Mouse (Mus musculus): ENCODE results near the gene Bpgm. TPM values are rescaled to one million over a fixed set of nuclear protein-coding genes. Genes with fewer than 3 reads are reported as not detected.

Bpgm gene
- total and polyA plus RNA-seq, 3 experiments, result 4.9 to 28.6 (median 14.5) TPM

DNA sequence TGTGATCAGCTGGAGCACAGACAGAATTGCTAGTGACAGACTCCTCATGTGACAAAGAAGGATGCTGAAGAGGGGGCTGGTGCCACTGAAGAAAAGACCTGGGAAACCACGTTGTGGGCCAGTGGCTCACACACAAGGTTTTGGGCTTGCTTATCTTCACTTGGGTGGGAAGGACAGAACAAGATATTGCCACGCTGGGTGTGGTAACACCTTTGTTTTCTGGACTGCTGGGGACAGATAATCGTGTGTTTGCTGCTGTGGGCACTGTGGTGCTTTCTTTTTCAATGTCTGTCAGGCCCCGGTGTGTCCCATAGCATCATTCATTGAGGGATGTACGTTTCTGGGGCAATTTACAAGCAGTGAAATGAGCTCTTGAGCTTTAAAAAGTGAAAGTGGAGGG, 41.7 kb downstream of the Bpgm start:
- ATAC-seq (ENCODE audit: extremely low read depth, insufficient number of reproducible peaks, low FRiP score, poor library complexity, severe bottlenecking), result peak; percentile 22; the same call in 1 of the 2 replicates
- TF ChIP-seq GATA2 (IDR thresholded peaks at IDR 0.05; ENCODE audit: borderline replicate concordance, low read depth, low read length), result no peak
- TF ChIP-seq GATA1 (IDR thresholded peaks at IDR 0.05; ENCODE audit: borderline replicate concordance, low read length), result no peak
- TF ChIP-seq CTCF (IDR thresholded peaks at IDR 0.05; ENCODE audit: low read depth, low read length), result no peak
- TF ChIP-seq TAL1 (conservative IDR thresholded peaks at IDR 0.05; ENCODE audit: low read depth, low read length), result no peak
- TF ChIP-seq POLR2AphosphoS5 (IDR thresholded peaks at IDR 0.05; ENCODE audit: insufficient replicate concordance, low read depth, low read length), result no peak
- H3K36me3 ChIP-seq (replicated peaks), result no peaks in the 10 kb centered on the region
- H3K27me3 ChIP-seq (ENCODE audit: insufficient read depth, low read length), result peaks cover 42% of the 10 kb centered on the region
- no peaks in the 10 kb centered on the region for H3K9me3 ChIP-seq (replicated peaks)
- peaks cover 20% of the 10 kb centered on the region for H3K4me1 ChIP-seq (ENCODE audit: insufficient read depth, low read depth, low read length)
- DNase-seq (ENCODE audit: low spot score), result no peak
- H3K4me3 ChIP-seq (ENCODE audit: low read depth, low read length), result peak overlapping the region; percentile 8; the same call in 1 of the 2 replicates

DNA sequence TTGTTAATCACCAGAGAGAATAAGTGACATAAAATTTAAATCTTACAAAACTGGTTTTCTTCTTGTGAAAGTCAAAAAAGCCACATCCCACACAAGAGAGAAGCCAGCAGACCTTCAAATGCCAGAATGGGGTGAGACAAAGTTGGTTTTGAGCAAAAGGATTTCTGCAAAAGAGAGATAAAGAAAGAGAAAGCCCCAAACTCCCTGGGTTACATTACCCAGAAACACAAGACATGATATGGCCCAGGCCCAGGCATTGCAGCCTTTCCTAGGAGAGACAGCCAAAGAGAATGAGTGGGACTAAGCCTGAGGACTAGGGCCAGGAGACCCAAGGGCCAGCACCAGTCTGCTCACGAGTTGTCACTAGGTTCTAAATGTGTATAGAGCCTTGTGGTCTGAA, 43.1 kb downstream of the Bpgm start:
- peaks cover 48% of the 10 kb centered on the region for H3K27me3 ChIP-seq (ENCODE audit: insufficient read depth, low read length)
- DNase-seq (ENCODE audit: low spot score) (no peak), ATAC-seq (ENCODE audit: extremely low read depth, insufficient number of reproducible peaks, low FRiP score, poor library complexity, severe bottlenecking) (no peak)
- TF ChIP-seq POLR2AphosphoS5 (IDR thresholded peaks at IDR 0.05; ENCODE audit: insufficient replicate concordance, low read depth, low read length), result no peak
- no peak for TF ChIP-seq CTCF (IDR thresholded peaks at IDR 0.05; ENCODE audit: low read depth, low read length)
- no peak for TF ChIP-seq GATA2 (IDR thresholded peaks at IDR 0.05; ENCODE audit: borderline replicate concordance, low read depth, low read length)
- TF ChIP-seq GATA1 (IDR thresholded peaks at IDR 0.05; ENCODE audit: borderline replicate concordance, low read length), result no peak
- no peak for TF ChIP-seq TAL1 (conservative IDR thresholded peaks at IDR 0.05; ENCODE audit: low read depth, low read length)
- H3K36me3 ChIP-seq (replicated peaks), result no peaks in the 10 kb centered on the region
- no peaks in the 10 kb centered on the region for H3K9me3 ChIP-seq (replicated peaks)
- no peak overlapping the region for H3K4me3 ChIP-seq (ENCODE audit: low read depth, low read length)
- H3K4me1 ChIP-seq (ENCODE audit: insufficient read depth, low read depth, low read length), result peaks cover 20% of the 10 kb centered on the region

DNA sequence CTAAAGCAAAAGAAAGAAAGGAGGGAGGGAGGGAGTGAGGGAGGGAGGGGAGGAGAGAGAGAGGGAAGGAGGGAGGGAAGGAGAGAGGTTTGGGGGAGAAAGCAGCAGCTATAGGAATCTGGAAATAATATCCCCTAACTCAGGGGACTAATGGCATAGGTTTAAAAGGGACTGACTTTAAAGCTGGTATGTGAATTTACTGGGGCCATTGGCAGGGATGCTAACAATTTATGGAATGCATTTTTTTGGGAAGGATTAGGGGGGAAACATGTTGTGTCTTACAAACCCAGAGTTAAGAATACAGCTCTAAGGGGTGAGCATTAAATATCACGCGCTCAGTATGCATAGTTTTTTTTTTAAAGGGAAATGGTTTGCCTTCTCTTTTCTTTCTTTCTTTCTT, 44.5 kb downstream of the Bpgm start:
- Histone ChIP-seq H3K9me3 (replicated peaks) (no peaks in the 10 kb centered on the region), H3K36me3 (replicated peaks) (no peaks in the 10 kb centered on the region), H3K4me1 (ENCODE audit: insufficient read depth, low read depth, low read length) (peaks cover 20% of the 10 kb centered on the region), H3K4me3 (ENCODE audit: low read depth, low read length) (no peak overlapping the region), H3K27me3 (ENCODE audit: insufficient read depth, low read length) (peaks cover 44% of the 10 kb centered on the region)
- ATAC-seq (ENCODE audit: extremely low read depth, insufficient number of reproducible peaks, low FRiP score, poor library complexity, severe bottlenecking) (no peak), DNase-seq (ENCODE audit: low spot score) (no peak)
- TF ChIP-seq GATA2 (IDR thresholded peaks at IDR 0.05; ENCODE audit: borderline replicate concordance, low read depth, low read length) (no peak), TAL1 (conservative IDR thresholded peaks at IDR 0.05; ENCODE audit: low read depth, low read length) (no peak), POLR2AphosphoS5 (IDR thresholded peaks at IDR 0.05; ENCODE audit: insufficient replicate concordance, low read depth, low read length) (no peak), GATA1 (IDR thresholded peaks at IDR 0.05; ENCODE audit: borderline replicate concordance, low read length) (no peak), CTCF (IDR thresholded peaks at IDR 0.05; ENCODE audit: low read depth, low read length) (no peak)

DNA sequence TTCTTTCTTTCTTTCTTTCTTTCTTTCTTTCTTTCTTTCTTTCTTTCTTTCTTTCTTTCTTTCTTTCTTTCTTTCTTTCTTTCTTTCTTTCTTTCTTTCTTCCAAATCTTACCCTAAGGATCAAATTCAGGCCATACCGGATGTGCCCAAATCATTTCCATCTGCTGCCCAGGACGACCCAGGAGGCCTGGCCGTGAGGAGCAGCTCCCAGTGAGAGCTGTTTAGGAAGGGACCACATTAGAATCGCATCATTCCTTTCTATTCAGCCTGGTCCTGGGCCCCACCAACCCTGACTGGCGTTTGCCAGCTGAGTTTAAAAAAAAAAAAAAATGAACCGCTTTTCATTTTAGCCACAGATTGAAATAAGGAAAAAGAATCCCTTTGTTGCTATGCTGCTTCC, 44.9 kb downstream of the Bpgm start:
- no peak for ATAC-seq (ENCODE audit: extremely low read depth, insufficient number of reproducible peaks, low FRiP score, poor library complexity, severe bottlenecking)
- Histone ChIP-seq H3K4me3 (ENCODE audit: low read depth, low read length) (no peak overlapping the region), H3K4me1 (ENCODE audit: insufficient read depth, low read depth, low read length) (peaks cover 23% of the 10 kb centered on the region), H3K36me3 (replicated peaks) (no peaks in the 10 kb centered on the region), H3K9me3 (replicated peaks) (no peaks in the 10 kb centered on the region), H3K27me3 (ENCODE audit: insufficient read depth, low read length) (peaks cover 45% of the 10 kb centered on the region)
- TF ChIP-seq GATA2 (IDR thresholded peaks at IDR 0.05; ENCODE audit: borderline replicate concordance, low read depth, low read length), result no peak
- no peak for TF ChIP-seq CTCF (IDR thresholded peaks at IDR 0.05; ENCODE audit: low read depth, low read length)
- no peak for TF ChIP-seq GATA1 (IDR thresholded peaks at IDR 0.05; ENCODE audit: borderline replicate concordance, low read length)
- TF ChIP-seq POLR2AphosphoS5 (IDR thresholded peaks at IDR 0.05; ENCODE audit: insufficient replicate concordance, low read depth, low read length), result no peak
- no peak for TF ChIP-seq TAL1 (conservative IDR thresholded peaks at IDR 0.05; ENCODE audit: low read depth, low read length)
- no peak for DNase-seq (ENCODE audit: low spot score)

DNA sequence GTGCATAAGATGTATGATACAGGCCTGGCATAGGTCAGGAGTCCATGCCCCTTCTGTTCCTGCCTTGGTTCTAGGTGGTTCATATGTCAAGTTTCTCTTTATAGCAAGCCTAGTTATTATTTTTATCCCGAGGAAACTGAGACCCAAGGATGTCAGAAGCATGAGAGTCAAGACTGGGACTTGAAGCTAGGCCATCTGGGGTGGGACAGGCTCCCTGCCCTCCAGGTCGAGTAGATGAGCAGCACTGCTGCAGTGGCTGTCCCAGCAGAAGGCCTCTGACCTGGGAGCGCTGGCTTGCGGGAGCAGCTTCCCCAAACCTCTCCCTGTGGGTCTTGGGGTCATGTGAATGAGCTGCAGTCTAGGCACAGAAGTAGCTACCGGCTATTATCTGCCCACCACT, 47.5 kb downstream of the Bpgm start:
- peaks cover 10% of the 10 kb centered on the region; the same call in 1 of the 2 replicates for H3K4me1 ChIP-seq (ENCODE audit: insufficient read depth, low read depth, low read length)
- H3K27me3 ChIP-seq (ENCODE audit: insufficient read depth, low read length), result peaks cover 41% of the 10 kb centered on the region
- no peak overlapping the region for H3K4me3 ChIP-seq (ENCODE audit: low read depth, low read length)
- TF ChIP-seq GATA1 (IDR thresholded peaks at IDR 0.05; ENCODE audit: borderline replicate concordance, low read length) (no peak), TAL1 (conservative IDR thresholded peaks at IDR 0.05; ENCODE audit: low read depth, low read length) (no peak), GATA2 (IDR thresholded peaks at IDR 0.05; ENCODE audit: borderline replicate concordance, low read depth, low read length) (no peak), CTCF (IDR thresholded peaks at IDR 0.05; ENCODE audit: low read depth, low read length) (no peak)
- ATAC-seq (ENCODE audit: extremely low read depth, insufficient number of reproducible peaks, low FRiP score, poor library complexity, severe bottlenecking) (no peak), DNase-seq (ENCODE audit: low spot score) (no peak)
- no peaks in the 10 kb centered on the region for H3K9me3 ChIP-seq (replicated peaks)
- no peaks in the 10 kb centered on the region for H3K36me3 ChIP-seq (replicated peaks)

DNA sequence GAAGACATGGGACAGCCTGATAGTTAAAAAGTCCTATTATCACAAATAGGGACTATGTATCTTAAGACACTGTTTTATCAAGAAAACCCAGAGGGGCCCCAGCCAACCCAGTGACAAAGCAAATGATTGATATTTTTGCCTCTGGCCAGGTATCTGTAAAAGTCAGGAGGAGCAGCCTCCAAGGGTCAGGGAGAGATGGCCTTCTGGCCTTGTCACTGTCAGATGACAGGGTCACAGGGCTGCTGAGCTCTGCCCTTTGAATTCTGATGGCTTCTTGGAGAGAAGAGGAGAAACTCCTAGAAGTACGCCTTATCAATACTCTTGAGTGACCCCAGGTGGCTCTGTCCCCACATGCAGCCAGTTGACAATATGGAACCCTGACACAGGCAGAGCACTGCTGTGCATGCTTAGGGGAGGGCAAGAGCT, 49.5 kb downstream of the Bpgm start:
- Histone ChIP-seq H3K27me3 (ENCODE audit: insufficient read depth, low read length) (peaks cover 45% of the 10 kb centered on the region), H3K9me3 (replicated peaks) (no peaks in the 10 kb centered on the region), H3K4me3 (ENCODE audit: low read depth, low read length) (no peak overlapping the region), H3K36me3 (replicated peaks) (no peaks in the 10 kb centered on the region), H3K4me1 (ENCODE audit: insufficient read depth, low read depth, low read length) (peaks cover 4% of the 10 kb centered on the region; the same call in 1 of the 2 replicates)
- no peak for TF ChIP-seq CTCF (IDR thresholded peaks at IDR 0.05; ENCODE audit: low read depth, low read length)
- TF ChIP-seq GATA1 (IDR thresholded peaks at IDR 0.05; ENCODE audit: borderline replicate concordance, low read length), result no peak
- no peak for TF ChIP-seq GATA2 (IDR thresholded peaks at IDR 0.05; ENCODE audit: borderline replicate concordance, low read depth, low read length)
- no peak for TF ChIP-seq TAL1 (conservative IDR thresholded peaks at IDR 0.05; ENCODE audit: low read depth, low read length)
- TF ChIP-seq POLR2AphosphoS5 (IDR thresholded peaks at IDR 0.05; ENCODE audit: insufficient replicate concordance, low read depth, low read length), result no peak
- no peak for DNase-seq (ENCODE audit: low spot score)
- no peak for ATAC-seq (ENCODE audit: extremely low read depth, insufficient number of reproducible peaks, low FRiP score, poor library complexity, severe bottlenecking)

Data from G1E (cell line).